Mouse (Mus musculus): Measurements from ENCODE around the gene Kirrel2.
A peak's percentile ranks its signal among the peaks of the same experiment; 100 is the strongest.
"Not testable (repeated sequence)": the region's sequence is repeated elsewhere in the genome, so short reads cannot be mapped to it uniquely, and the experiment has no call there.

Kirrel2 gene

DNA sequence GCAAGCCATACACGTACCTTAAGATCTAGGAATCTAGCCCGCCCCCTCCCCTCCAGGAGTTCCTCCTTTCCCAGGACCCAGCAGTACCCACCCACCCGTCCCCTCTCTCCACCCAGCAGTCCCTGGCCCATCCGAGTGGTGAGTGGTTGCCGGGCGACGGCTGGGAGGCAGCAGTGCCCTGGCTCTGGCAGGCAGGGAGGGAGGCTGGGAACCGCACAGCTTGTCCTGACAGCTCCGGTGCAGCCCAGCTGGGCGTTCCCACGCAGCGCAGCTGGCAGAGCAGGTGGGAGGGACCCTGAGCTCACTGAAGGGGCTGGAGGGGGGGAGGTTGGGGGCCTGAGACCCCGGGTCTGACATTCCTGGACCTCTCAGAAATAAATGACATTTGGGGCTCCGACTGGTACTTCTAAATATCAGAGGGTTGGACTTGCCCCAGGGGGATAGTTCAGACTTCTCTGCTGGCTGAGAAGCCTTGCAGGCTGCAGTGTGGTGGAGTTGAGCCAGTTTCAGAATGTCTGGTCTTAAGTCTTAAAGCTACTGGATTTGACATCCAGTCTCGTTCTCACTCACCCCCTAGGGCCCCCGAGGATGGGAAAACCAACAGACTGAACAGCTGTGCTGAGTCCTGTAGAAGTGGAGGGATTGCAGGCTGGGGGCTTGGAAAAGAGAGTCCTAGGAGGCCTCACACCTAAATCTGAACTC is at the start of gene Kirrel2, which contains the start of gene Nphs1:
Gene Kirrel2 (minus strand): TSS at position 62 of the 702 bp plus-strand sequence.
Gene Nphs1 (plus strand): TSS at position 687 of the 702 bp plus-strand sequence.
- peak; percentile 64 to 70 for DNase-seq (ENCODE audit: low spot score in 2 of 2)

DNA sequence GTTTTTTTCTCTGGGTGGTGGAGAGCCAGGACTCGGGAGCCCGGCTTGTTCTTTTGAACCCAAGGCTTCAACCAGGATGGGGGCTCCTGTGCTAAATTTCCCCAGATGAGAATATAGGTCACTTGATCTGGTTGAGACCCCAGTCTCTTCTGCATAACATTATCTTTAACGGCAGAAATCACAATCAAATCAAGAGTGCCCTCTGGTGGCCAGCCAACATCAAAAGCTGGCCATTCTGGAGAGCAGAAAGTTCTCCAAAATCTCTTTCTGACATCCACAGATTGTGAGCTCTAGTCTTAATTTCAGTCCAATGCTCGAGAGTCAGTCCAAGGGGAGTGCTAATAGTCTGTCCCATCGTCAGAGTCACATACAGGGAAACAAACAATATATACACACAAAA is 43.7 kb upstream of the Kirrel2 start:
- not testable (repeated sequence) for DNase-seq (ENCODE audit: low spot score in 2 of 2)

GRCm38 (mm10) chr7:30495506-30496042 is 38.1 kb upstream of the Kirrel2 start:
- not testable (repeated sequence) for DNase-seq (ENCODE audit: low spot score in 2 of 2)

- no peak for DNase-seq (ENCODE audit: low spot score in 2 of 2)
These were observed 36.0 kb upstream of the Kirrel2 start, which contains the start of gene Prodh2 for GRCm38 (mm10) chr7:30493401-30493931. TSS of gene Prodh2 (plus strand) at chr7:30493622.

- DNase-seq (ENCODE audit: low spot score in 2 of 2) = peak; percentile 57 to 80
These were observed 35.3 kb upstream of the Kirrel2 start for GRCm38 (mm10) chr7:30492765-30493164.

GRCm38 (mm10) chr7:30490957-30491307 is 33.4 kb upstream of the Kirrel2 start:
- no peak for DNase-seq (ENCODE audit: low spot score in 2 of 2)

- peak; percentile 51 to 54 for DNase-seq (ENCODE audit: low spot score in 2 of 2)
These were observed 32.9 kb upstream of the Kirrel2 start for GRCm38 (mm10) chr7:30490251-30490956.

DNA sequence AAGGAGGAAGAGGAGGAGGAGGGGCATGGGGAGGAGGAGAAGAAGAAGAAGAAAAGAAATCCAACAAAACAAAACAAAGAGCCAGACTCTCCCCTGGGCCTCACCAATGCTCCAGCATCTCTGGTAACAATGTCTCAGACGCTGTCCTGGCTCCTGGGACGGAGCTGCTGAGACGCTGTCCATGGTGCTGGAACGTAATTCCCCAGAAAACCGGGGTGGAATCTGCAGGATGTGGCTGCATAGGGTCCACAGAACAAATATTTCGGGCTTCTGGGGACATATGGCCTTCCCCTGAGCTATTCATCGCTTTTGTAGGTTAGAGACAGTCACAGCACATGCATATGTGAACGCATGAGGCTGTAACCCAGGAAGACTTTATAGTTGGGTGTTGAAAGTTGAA is 26.8 kb upstream of the Kirrel2 start:
- no peak for DNase-seq (ENCODE audit: low spot score in 2 of 2)

DNA sequence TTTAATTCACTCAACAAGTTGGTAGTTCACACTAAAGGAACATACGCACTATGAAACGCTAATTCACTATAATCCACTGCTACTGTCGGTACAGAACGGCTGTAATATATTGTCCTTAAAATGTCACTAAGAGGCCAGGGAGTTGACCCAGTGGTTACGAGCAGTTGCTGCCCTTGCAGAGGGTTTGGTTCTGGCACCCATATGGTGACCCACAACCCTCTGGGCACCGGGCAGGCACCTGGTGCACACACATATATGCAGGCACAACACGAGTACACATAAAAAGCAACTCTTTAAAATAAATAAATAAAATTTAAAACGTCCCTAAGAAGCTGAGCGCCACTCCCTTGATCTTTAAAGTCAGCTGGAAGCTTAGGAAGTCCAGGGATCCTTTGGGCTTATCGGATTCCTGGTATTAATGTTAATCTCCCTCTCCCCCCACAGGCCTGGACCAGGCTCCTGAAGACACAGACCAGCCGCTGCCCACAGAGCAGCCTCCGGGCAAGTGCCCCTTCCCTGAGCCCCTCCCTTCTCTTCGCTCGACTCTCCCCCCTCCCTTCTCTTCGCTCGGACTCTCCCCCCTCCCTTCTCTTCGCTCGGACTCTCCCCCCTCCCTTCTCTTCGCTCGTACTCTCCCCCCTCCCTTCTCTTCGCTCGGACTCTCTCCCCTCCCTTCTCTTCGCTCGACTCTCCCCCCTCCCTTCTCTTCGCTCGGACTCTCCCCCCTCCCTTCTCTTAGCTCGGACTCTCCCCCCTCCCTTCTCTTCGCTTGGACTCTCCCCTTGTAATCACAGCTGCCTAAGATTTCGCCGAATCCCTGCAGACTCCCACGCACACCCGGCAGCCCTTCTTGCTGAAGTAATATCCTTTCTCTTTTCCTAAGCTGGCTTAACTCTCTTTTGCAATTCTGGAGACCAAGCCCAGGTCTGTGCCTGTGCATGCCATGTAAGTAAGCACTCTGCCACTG is 20.2 kb upstream of the Kirrel2 start:
- peak; percentile 51 to 67 for DNase-seq (ENCODE audit: low spot score in 2 of 2)

GRCm38 (mm10) chr7:30476136-30476535 is 18.6 kb upstream of the Kirrel2 start:
- DNase-seq (ENCODE audit: low spot score in 2 of 2) = not testable (repeated sequence)

DNA sequence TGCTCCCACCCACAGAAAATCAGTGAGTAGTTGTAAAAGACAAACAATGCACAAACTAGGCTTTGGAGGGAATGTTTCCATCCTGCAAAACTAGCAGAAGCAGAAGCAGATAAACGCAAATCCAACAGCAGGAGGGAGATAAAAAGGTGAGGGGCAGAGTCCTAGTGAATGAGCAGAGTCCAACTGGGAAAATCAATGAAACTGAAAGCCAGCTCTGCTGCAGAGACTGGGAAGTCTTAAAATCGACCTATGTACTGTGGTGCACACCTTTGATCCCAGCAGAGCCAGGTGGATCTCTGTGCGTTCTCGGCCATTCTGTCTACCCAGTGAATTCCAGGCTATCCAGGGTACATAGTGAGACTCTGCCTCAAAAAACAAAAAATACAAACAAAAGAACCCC is 17.5 kb upstream of the Kirrel2 start:
- DNase-seq (ENCODE audit: low spot score in 2 of 2) = no peak

DNA sequence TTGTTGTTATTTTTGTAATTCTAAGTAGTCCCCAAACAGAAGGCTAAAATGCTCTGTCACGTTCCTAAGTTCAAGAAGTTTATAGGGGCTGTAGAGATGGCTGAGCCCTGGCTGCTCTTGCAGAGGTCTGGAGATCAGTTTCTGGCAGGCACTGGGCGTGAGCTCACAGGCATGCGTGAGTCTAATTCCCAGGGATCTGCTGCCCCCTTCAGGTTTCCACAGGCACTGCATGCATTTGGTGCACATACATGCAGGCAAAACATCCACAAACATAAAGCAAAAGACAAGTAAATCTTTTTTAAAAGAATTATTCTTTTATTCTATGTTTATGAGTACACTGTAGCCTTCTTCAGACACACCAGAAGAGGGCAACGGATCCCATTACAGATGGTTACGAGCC is 14.9 kb upstream of the Kirrel2 start:
- DNase-seq (ENCODE audit: low spot score in 2 of 2) = no peak

GRCm38 (mm10) chr7:30464816-30465300 is 7.4 kb upstream of the Kirrel2 start:
- no peak for DNase-seq (ENCODE audit: low spot score in 2 of 2)

DNA sequence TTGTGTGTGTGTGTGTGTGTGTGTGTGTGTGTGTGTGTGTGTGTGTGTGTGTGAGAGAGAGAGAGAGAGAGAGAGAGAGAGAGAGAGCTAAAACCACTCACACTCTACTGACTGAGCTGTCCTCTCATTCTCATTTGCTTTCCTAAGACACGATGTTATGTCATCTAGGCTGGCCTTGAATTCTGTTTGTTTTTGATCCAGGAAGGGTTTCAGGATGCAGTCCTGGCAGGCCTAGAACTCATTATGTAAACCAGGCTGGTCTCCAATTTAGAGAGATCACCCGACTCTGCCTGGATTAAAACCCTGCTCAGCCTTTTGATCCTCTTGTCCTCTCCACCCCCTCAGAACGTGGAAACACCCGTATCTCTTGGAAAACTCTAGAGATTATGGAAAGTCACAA is 6.5 kb upstream of the Kirrel2 start:
- DNase-seq (ENCODE audit: low spot score in 2 of 2) = no peak

DNA sequence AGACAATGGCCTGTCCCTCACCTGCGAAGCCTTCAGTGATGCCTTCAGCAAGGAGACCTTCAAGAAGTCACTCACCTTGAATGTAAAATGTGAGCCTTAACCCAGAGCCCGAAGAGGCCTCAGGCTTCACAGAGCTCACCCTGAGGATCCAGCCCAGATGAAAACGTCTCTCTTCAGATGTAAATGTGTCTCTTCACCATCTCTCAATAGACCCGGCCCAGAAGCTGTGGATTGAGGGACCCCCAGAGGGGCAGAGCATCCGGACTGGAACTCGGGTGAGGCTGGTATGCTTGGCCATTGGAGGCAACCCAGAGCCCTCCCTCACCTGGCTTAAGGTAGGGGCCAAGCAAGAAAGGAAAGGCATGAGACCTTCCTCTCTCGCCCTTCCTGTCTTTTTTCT is 6.1 kb upstream of the Kirrel2 start:
- DNase-seq (ENCODE audit: low spot score in 2 of 2) = no peak

DNA sequence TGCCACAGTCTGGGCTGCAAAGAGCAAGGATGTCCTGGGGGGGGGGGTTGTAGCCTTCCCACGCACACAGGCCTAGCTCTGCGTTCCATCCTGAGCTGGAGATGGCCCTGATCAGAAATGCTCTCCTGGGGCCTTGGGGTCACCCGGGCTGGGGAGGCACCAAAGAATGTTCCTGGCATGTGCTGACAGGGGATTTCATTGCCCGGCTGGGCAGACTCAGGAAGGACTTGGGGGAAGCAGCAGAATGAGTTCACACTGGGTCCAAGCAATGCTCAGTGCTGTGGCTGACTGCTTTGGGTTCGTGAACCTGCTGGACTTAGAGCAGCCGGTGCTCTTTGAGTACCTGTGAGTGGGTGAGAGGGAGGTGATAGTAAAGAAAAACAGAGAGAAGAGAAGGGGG is 2.0 kb upstream of the Kirrel2 start:
- no peak for DNase-seq (ENCODE audit: low spot score in 2 of 2)

GRCm38 (mm10) chr7:30456911-30457628 is 420 bp downstream of the Kirrel2 start:
- no peak for DNase-seq (ENCODE audit: low spot score in 2 of 2)

GRCm38 (mm10) chr7:30456487-30456886 is 1.0 kb downstream of the Kirrel2 start:
- DNase-seq (ENCODE audit: low spot score in 2 of 2) = no peak

GRCm38 (mm10) chr7:30454259-30454658 is 3.2 kb downstream of the Kirrel2 start:
- DNase-seq (ENCODE audit: low spot score in 2 of 2) = no peak

DNA sequence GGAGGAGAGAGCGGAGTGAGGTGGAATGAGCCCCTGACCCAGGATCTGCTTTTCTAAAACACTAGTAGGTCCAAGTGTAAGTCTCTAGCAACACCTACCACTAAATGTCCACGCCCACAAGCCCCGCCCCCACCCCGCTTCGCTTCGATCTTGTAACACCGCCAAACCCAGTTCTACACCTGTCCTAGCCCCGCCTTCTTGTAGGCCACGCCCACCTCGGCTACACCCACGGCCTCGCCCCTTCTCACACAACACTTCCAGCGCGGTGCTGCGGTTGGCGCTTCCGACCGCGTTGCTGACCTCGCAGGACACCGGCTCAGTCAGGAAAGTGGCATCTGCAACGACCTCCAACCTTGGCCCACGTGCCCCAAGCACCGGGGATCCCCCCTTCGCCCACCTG is 3.7 kb downstream of the Kirrel2 start:
- DNase-seq (ENCODE audit: low spot score in 2 of 2) = no peak

DNA sequence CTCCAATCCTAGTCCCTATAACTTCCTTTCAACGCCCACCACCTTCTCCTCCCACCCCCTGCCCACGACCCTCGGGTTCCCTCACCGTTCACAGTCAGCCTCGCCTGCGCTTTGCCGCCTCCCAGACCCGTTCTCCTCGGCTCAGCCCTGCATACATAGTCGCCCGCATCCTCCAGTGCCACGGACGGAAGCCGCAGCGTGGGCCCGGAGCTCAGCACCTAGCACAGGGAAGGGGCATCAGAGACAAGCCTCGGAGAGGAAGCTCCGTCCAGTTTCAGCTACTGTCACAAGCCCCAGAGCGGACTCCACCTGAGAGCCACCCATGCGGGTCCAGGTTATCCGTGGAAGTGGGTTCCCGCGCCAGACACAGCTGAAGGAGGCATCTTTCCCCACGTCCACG is 4.2 kb downstream of the Kirrel2 start:
- DNase-seq (ENCODE audit: low spot score in 2 of 2) = no peak

All from frontal cortex, postnatal 36 days (tissue).